Mouse (Mus musculus) megakaryocyte, embryonic 14.5 days (primary cell): ENCODE data around the gene Gm20388.

ENCODE experiments used
- FLI1 ChIP-seq: IDR thresholded peaks from 2 replicates; pipeline ENCODE4 v1.6.1; 2012; ENCODE audit warnings: low read length, inconsistent platforms, mixed read lengths
- GATA1 ChIP-seq: IDR thresholded peaks from 3 replicates; pipeline ENCODE4 v1.6.1; 2012; ENCODE audit warnings: mixed read lengths, low read length, inconsistent platforms, borderline replicate concordance

DNA sequence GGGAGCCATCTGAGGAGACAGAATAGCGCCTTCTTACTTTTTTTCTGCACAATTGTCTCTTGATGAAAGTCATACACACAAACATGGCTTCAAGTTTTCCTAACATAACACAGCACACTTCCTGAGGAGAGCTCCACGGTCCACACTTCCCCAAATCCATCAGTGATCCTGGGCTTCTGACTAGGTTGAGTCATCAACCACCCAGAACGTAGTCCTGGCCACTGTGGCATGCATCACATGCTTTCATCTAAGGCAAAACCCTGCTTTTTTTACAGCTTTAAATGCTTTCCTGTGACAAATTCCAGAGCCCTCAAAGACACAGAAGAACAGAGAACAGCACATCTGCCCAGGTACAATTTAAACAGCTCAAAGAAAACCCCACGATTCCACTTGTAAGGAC lies 1718.0 kb downstream of the Gm20388 start:
- no peak for TF ChIP-seq GATA1
- no peak for TF ChIP-seq FLI1
